Mouse (Mus musculus) small intestine, adult 2 months (tissue): Measurements from ENCODE around the gene Tmem87b.

Experiments
- CTCF ChIP-seq: fragments of 200-500 bp; IDR thresholded peaks from 2 replicates; pipeline ENCODE4 v1.5.1; 2012; ENCODE audit warnings: low read depth, mild to moderate bottlenecking, control low read depth, inconsistent platforms, low read length, moderate library complexity, mixed read lengths; ENCODE audit not compliant: insufficient replicate concordance, insufficient read length; ENCODE audit errors: extremely low read depth
- POLR2A ChIP-seq: fragments of 200-500 bp; IDR thresholded peaks from 2 replicates; pipeline ENCODE4 v1.6.1; 2012; ENCODE audit warnings: low read depth, mild to moderate bottlenecking, control low read depth, inconsistent platforms, low read length, moderate library complexity

GRCm38 (mm10) chr2:128783660-128784345 is 34.1 kb upstream of the Tmem87b start:
- TF ChIP-seq CTCF (no peak), POLR2A (no peak)
